Mouse (Mus musculus) liver, embryonic 16.5 days (tissue): ENCODE results near the gene Btnl10. TPM values are rescaled to one million over a fixed set of nuclear protein-coding genes. Genes with fewer than 3 reads are reported as not detected.
A peak's percentile ranks its signal among the peaks of the same experiment; 100 is the strongest.

Experiments
- ATAC-seq: fragments of 200-750 bp; cut with Nextera tagmentation; 2 replicates; pipeline ENCODE4 v1.8.0; 2017; ENCODE audit warnings: low read depth, mild to moderate bottlenecking, moderate number of reproducible peaks, moderate library complexity
- H3K27ac ChIP-seq: fragments of 300-500 bp; sonication (generic); 2 replicates; pipeline ENCODE4 v1.5.1; 2014; ENCODE audit warnings: mild to moderate bottlenecking, low read length
- H3K27me3 ChIP-seq: fragments of 300-500 bp; sonication (generic); 2 replicates; pipeline ENCODE4 v1.6.1; 2014; ENCODE audit warnings: low read depth, low read length, mixed read lengths; ENCODE audit not compliant: control insufficient read depth, insufficient read depth
- H3K36me3 ChIP-seq: fragments of 300-500 bp; sonication (generic); 2 replicates; pipeline ENCODE4 v1.6.1; 2014; ENCODE audit warnings: mild to moderate bottlenecking; ENCODE audit not compliant: control insufficient read depth, insufficient read depth
- H3K4me1 ChIP-seq: fragments of 300-500 bp; sonication (generic); 2 replicates; pipeline ENCODE4 v1.6.1; 2014; ENCODE audit warnings: low read depth, low read length, mixed read lengths; ENCODE audit not compliant: control insufficient read depth
- H3K4me2 ChIP-seq: fragments of 300-500 bp; sonication (generic); 2 replicates; pipeline ENCODE4 v1.6.1; 2014; ENCODE audit warnings: low read depth, low read length, mixed read lengths
- H3K4me3 ChIP-seq: fragments of 300-500 bp; sonication (generic); 2 replicates; pipeline ENCODE4 v1.5.1; 2014; ENCODE audit warnings: low read depth, mild to moderate bottlenecking, low read length
- H3K9ac ChIP-seq: fragments of 300-500 bp; sonication (generic); 2 replicates; pipeline ENCODE4 v1.6.1; 2014; ENCODE audit warnings: low read depth, low read length
- H3K9me3 ChIP-seq: fragments of 300-500 bp; sonication (generic); replicated peaks from 2 replicates; pipeline ENCODE4 v1.6.1; 2016; ENCODE audit warnings: low read length; ENCODE audit not compliant: control insufficient read depth
- WGBS: fragments of 180-500 bp; shearing (Covaris S2); extraction: QIAGEN DNeasy Blood & Tissue Kit; methylation state at CpG from one replicate; pipeline ENCODE4 v1.1.7; 2014; ENCODE audit not compliant: insufficient replicate concordance; 5-methylcytosine and 5-hydroxymethylcytosine counted together
- polyA plus RNA-seq: library from polyadenylated mRNA; unstranded; fragments of >200 nt; fragmentation: Nextera tagmentation; extraction: Ambion mirVana; gene quantifications from 2 replicates; pipeline ENCODE4 v1.2.1, GENCODE M21; 2015

Btnl10 gene
- polyA plus RNA-seq, 1 experiment from 2014 or later: 14.1 TPM

- no peak overlapping the region for H3K9ac ChIP-seq
- H3K27ac ChIP-seq: no peak overlapping the region
- H3K4me1 ChIP-seq: peaks cover 37% of the 10 kb centered on the region
- ATAC-seq: no peak
- H3K27me3 ChIP-seq: peaks cover 15% of the 10 kb centered on the region
- H3K36me3 ChIP-seq: peaks cover 12% of the 10 kb centered on the region
- H3K9me3 ChIP-seq: peaks cover 3% of the 10 kb centered on the region; the same call in 1 of the 2 replicates
- H3K4me3 ChIP-seq: no peak overlapping the region
- no peak overlapping the region for H3K4me2 ChIP-seq
- whole genome bisulfite sequencing: 54% methylated on average over 50 of the region's 50 CpGs
Measured at GRCm38 (mm10) chr11:58961364-58962177, 43.9 kb downstream of the Btnl10 start.

GRCm38 (mm10) chr11:58963543-58963942 lies 45.8 kb downstream of the Btnl10 start:
- whole genome bisulfite sequencing: 30% methylated on average over 17 of the region's 17 CpGs
- Histone ChIP-seq H3K4me2 (0 out of 2 replicates have a peak overlapping the region, but pooled peaks have one; percentile 4), H3K27me3 (peaks cover 15% of the 10 kb centered on the region), H3K9ac (no peak overlapping the region), H3K4me1 (peaks cover 24% of the 10 kb centered on the region), H3K36me3 (no peaks in the 10 kb centered on the region), H3K27ac (no peak overlapping the region), H3K4me3 (no peak overlapping the region), H3K9me3 (peaks cover 3% of the 10 kb centered on the region; the same call in 1 of the 2 replicates)
- no peak for ATAC-seq

- no peak overlapping the region for H3K9ac ChIP-seq
- no peak overlapping the region for H3K4me2 ChIP-seq
- 68% methylated on average over 7 of the region's 7 CpGs for WGBS
- H3K27me3 ChIP-seq: peaks cover 15% of the 10 kb centered on the region
- no peak overlapping the region for H3K4me3 ChIP-seq
- no peak for ATAC-seq
- no peak overlapping the region for H3K27ac ChIP-seq
- H3K9me3 ChIP-seq: peaks cover 3% of the 10 kb centered on the region; the same call in 1 of the 2 replicates
- peaks cover 22% of the 10 kb centered on the region for H3K4me1 ChIP-seq
- no peaks in the 10 kb centered on the region for H3K36me3 ChIP-seq
Measured at GRCm38 (mm10) chr11:58964216-58964615, 46.5 kb downstream of the Btnl10 start.

GRCm38 (mm10) chr11:58965001-58965760 lies 47.5 kb downstream of the Btnl10 start:
- ATAC-seq: 0 out of 2 replicates have a peak, but pooled peaks have one; percentile 33
- WGBS: 43% methylated on average over 12 of the region's 12 CpGs
- Histone ChIP-seq H3K27ac (no peak overlapping the region), H3K4me2 (no peak overlapping the region), H3K4me1 (peaks cover 17% of the 10 kb centered on the region), H3K27me3 (peaks cover 15% of the 10 kb centered on the region), H3K4me3 (no peak overlapping the region), H3K9me3 (peaks cover 3% of the 10 kb centered on the region; the same call in 1 of the 2 replicates), H3K36me3 (no peaks in the 10 kb centered on the region), H3K9ac (no peak overlapping the region)

GRCm38 (mm10) chr11:58967346-58967745 lies 49.6 kb downstream of the Btnl10 start:
- no peak overlapping the region for H3K9ac ChIP-seq
- peaks cover 2% of the 10 kb centered on the region; the same call in 1 of the 2 replicates for H3K36me3 ChIP-seq
- no peak overlapping the region for H3K4me3 ChIP-seq
- H3K4me2 ChIP-seq: no peak overlapping the region
- WGBS: 86% methylated on average over 1 of the region's 1 CpGs
- H3K27me3 ChIP-seq: peaks cover 2% of the 10 kb centered on the region
- peaks cover 17% of the 10 kb centered on the region for H3K4me1 ChIP-seq
- no peak overlapping the region for H3K27ac ChIP-seq
- no peak for ATAC-seq
- H3K9me3 ChIP-seq: no peaks in the 10 kb centered on the region

- no peaks in the 10 kb centered on the region; the same call in 1 of the 2 replicates for H3K27me3 ChIP-seq
- H3K9ac ChIP-seq: no peak overlapping the region
- H3K36me3 ChIP-seq: peaks cover 2% of the 10 kb centered on the region; the same call in 1 of the 2 replicates
- no peaks in the 10 kb centered on the region for H3K9me3 ChIP-seq
- WGBS: 56% methylated on average over 7 of the region's 7 CpGs
- ATAC-seq: peak; percentile 20; the same call in 1 of the 2 replicates
- H3K4me2 ChIP-seq: no peak overlapping the region
- peaks cover 14% of the 10 kb centered on the region for H3K4me1 ChIP-seq
- no peak overlapping the region for H3K4me3 ChIP-seq
- H3K27ac ChIP-seq: no peak overlapping the region
Measured at GRCm38 (mm10) chr11:58968551-58968950, 50.8 kb downstream of the Btnl10 start.

GRCm38 (mm10) chr11:58969027-58969426 lies 51.3 kb downstream of the Btnl10 start:
- H3K4me3 ChIP-seq: no peak overlapping the region
- no peaks in the 10 kb centered on the region for H3K27me3 ChIP-seq
- H3K9me3 ChIP-seq: no peaks in the 10 kb centered on the region
- H3K36me3 ChIP-seq: peaks cover 2% of the 10 kb centered on the region; the same call in 1 of the 2 replicates
- ATAC-seq: 0 out of 2 replicates have a peak, but pooled peaks have one; percentile 9
- no peak overlapping the region for H3K9ac ChIP-seq
- no peak overlapping the region for H3K27ac ChIP-seq
- 73% methylated on average over 8 of the region's 8 CpGs for WGBS
- H3K4me1 ChIP-seq: peaks cover 12% of the 10 kb centered on the region
- no peak overlapping the region for H3K4me2 ChIP-seq

GRCm38 (mm10) chr11:58969659-58970058 lies 52.0 kb downstream of the Btnl10 start:
- Histone ChIP-seq H3K4me2 (no peak overlapping the region), H3K4me1 (peaks cover 12% of the 10 kb centered on the region), H3K27me3 (no peaks in the 10 kb centered on the region), H3K9me3 (no peaks in the 10 kb centered on the region), H3K27ac (no peak overlapping the region), H3K4me3 (no peak overlapping the region), H3K36me3 (peaks cover 2% of the 10 kb centered on the region; the same call in 1 of the 2 replicates), H3K9ac (no peak overlapping the region)
- no peak for ATAC-seq
- 60% methylated on average over 6 of the region's 6 CpGs for WGBS
